Mouse (Mus musculus) NIH3T3 (cell line): ENCODE data around the gene Hapln2.
A peak's percentile ranks its signal among the peaks of the same experiment; 100 is the strongest.

Source experiments
- DNase-seq: peaks from one replicate; pipeline ENCODE4 v3.0.0-alpha.2; 2012; ENCODE audit warnings: low read depth

The Hapln2 gene

GRCm38 (mm10) chr3:88005822-88006786, 21.3 kb downstream of the Hapln2 start:
- DNase-seq = peak; percentile 57

- DNase-seq = peak; percentile 64
Observed at GRCm38 (mm10) chr3:88002291-88002976, 24.9 kb downstream of the Hapln2 start.

DNA sequence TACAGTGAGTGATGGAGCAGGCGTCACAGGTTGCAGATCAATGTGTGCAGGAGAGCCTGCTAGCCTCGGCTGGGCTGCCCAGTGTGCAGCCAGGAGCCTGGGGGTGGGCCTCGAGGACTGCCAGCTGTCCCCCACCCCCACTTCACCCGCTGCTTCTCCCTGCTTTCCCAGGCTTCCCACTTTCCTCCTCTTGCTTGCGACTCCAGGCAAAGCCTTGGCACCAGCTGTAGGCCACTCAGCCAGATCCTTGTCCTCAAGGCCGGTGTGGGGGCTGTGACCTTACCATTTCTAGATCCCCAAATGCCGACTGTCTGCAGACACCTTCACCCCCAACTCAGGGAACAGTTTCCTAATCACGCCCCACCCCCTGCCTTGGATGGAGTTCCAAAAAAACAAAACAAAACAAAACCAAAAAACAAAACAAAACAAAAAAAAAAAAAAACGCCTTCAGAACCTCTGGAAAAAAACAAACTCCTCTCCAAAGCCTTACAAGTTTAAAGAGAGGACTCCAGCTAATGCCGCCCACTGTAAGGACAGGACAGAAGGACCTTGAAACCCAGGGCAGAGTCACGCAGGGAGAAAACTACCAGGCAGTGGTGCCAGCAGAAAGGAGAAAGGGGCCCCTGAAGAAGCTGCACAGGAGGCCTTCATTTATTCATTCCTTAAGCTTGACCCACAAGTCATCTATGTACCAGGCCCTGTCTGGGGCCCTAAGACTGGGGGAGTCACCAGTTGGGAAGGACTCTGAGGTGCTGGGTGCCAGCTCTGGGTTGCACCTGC, 26.4 kb downstream of the Hapln2 start:
- no peak for DNase-seq

DNA sequence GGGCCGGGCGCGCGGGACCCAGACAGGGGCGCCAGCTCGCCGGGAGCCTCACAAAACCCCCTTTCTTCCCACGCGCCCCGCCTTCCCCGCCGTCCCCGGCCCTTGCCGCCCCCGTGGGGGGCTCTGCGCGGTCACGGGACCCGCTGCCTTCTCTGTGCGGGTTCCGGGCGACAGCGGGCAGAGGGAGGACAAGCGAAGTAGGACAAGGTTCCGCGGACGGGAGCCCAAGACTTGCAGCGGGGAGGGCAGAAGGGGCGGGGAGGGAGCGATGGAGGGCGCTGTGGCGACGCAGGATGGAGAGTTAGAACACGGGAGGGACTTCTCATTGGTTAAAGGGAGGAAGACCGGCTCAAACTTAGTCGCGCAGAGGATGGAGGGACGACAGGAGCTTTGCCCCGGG, 27.2 kb downstream of the Hapln2 start, which contains the start of gene Bcan:
Gene Bcan (minus strand): TSS at position 50 of the 400 bp plus-strand sequence.
- no peak for DNase-seq

- no peak for DNase-seq
Observed at GRCm38 (mm10) chr3:87999243-87999895, 28.0 kb downstream of the Hapln2 start.

GRCm38 (mm10) chr3:87998747-87999146, 28.6 kb downstream of the Hapln2 start:
- DNase-seq = no peak

DNA sequence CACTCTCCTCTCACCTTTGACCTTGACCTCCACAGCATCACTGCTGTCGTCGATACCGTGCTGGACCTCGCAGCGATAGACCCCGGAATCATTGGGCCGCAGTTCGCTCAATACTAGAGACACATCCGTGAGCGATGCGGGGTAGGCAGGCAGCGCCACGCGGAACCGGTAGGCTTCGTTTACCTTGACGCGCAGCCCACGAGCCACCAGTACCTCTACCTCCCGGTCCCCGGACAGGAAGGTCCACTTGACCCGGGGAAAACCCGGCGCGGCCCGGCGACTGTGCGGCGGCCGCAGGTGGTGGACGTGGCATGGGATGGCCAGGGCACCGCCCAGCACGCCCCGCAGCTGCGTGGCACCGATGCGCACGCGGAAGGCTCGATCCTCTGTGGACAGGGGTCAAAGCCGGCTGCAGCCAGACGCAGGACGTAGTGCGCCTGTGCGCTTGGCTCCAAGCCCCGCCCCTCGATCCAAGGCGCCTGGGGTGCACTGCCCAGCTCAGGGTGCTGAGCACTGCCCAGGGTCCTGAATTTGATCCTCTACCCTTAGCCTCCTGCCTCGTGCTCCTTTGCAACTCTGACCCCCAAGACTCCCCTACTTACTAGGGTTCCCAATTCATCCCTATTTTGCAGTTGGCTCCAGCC, 30.3 kb downstream of the Hapln2 start:
- peak; percentile 56 for DNase-seq

DNA sequence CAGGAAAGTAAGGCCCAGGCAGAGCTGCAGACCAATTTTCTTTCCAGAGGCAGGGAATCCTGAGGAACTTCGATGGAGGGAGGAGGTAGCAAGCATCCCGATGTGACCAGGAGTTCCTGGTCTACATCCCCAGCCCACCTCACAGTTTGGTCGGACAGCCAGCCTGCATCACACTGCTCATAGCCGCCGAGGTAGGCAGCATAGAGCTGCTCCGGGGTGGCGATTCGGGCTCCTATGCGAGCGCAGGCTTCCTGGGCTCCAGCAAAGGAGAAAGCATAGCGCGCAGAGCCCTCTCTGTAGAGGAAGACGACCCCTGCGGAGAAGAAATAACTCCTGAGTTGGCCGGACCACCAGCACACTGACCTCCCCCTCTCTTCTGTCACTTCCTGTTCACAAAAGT, 31.0 kb downstream of the Hapln2 start:
- no peak for DNase-seq

DNA sequence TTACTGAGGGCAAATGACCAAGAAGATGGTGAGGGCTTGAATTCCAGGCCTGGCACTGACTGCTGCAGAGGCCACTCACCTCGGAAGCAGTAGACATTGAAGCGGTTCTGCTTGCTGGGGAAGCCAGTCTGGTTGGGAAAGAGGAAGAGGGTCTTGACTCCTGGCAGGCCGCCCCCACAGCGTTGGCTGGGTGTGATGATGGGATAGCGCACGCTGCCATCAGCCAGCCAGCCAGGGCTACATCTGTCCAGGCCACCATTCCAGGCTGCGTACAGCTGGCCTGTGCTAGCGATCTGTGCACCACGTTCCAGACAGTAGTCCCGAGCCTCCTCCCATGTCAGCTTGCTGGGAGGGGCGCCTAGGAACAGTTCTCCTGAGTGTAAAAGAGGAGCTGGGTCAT, 32.1 kb downstream of the Hapln2 start:
- DNase-seq = no peak

DNA sequence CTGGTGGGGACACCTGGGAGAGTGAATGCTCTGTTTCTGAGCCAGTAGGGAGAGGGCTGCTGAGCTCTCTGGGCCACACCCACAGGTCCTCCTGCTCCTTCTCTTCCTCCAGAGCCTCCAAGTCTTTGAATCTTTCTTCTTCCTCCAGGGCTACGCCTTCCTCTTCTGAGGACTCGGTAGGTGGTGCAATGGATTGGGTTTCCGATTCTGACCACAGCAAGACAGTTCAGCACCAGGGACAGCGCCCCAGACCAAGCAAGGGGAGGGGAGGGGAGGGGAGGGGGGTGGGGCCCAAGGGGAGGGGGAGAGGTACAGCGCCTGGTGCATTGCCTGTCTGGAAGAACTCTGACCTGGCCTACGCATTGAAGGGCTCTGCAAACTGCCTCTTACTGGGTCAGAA, 33.9 kb downstream of the Hapln2 start:
- peak; percentile 79 for DNase-seq

DNA sequence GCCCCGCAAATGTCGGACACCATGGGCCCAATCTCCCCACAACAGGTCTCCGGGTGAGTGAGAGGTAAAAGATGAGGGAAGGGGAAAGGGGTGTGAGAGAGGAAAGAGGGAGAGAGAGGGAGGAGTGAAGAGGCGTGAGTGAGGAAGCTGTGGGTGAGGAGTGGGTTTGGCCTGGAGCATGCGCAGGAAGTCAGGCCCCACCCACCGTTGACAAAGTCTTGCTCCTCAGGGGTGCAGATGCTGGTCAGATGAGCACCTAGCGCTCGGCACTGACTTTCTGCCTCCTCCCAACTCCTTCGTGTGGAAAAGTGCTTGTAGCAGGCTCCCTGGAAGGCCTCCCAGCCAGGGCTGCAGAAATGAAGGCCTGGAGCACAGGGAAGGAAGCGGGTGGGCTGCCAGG, 37.4 kb downstream of the Hapln2 start:
- DNase-seq = no peak

GRCm38 (mm10) chr3:87988068-87988467, 39.3 kb downstream of the Hapln2 start:
- no peak for DNase-seq

GRCm38 (mm10) chr3:87987633-87988032, 39.8 kb downstream of the Hapln2 start:
- DNase-seq = no peak

GRCm38 (mm10) chr3:87986868-87987267, 40.5 kb downstream of the Hapln2 start:
- peak; percentile 97 for DNase-seq

DNA sequence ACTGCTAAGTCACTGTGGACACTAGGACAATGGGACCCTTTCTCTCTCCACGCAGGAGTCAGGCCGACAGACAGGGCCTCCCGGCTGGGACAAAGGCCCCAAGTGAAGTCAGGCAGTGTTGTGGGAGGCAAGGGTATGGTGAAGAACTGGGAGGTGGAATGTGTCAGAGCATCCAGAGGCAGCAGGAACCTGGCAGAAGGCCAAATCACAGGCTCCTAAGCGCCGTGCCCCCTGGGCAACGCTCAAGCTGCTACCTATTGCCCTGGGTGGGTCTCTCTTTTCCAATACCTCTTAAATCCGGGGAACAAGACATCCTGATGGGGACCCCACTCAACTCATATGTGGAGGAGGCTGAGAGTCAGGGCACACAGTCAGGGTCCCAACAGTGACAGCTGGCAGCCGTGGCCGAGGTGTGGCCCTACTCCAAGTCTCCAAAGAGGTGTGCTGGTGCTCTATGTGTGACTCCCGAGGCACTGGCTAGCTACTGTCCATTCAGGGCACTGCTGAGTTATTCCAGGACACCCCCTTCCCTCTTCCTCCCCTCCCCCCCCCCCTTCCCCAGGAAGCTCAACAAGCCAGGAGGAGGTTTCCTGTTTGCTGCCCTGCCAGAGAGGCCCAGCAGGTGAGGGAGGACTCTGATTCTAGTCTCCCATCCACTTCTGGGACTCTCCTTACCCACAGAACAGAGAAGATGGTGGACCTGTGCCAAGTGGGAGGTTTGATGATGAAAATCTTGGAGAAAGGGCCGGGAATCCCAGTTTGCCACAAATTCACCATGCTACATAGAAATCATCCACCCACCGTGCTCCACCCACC, 41.7 kb downstream of the Hapln2 start:
- peak; percentile 61 for DNase-seq

GRCm38 (mm10) chr3:87984094-87984493, 43.3 kb downstream of the Hapln2 start:
- no peak for DNase-seq

- DNase-seq = no peak
Observed at GRCm38 (mm10) chr3:87983627-87984026, 43.8 kb downstream of the Hapln2 start.

GRCm38 (mm10) chr3:87982836-87983601, 44.4 kb downstream of the Hapln2 start:
- peak; percentile 54 for DNase-seq
